Mouse (Mus musculus) cortical plate, adult 2 months (tissue): ENCODE measurements around the gene Phf19.

Experiments
- CTCF ChIP-seq: fragments of 200-500 bp; IDR thresholded peaks from 2 replicates; pipeline ENCODE4 v1.5.1; 2011; ENCODE audit warnings: mild to moderate bottlenecking, control low read depth, low read length; ENCODE audit not compliant: insufficient read depth; ENCODE audit errors: extremely low read depth
- POLR2A ChIP-seq: fragments of 200-500 bp; IDR thresholded peaks from 2 replicates; pipeline ENCODE4 v1.6.1; 2011; ENCODE audit warnings: mild to moderate bottlenecking, low read length, control low read depth; ENCODE audit not compliant: insufficient read depth; ENCODE audit errors: extremely low read depth

DNA sequence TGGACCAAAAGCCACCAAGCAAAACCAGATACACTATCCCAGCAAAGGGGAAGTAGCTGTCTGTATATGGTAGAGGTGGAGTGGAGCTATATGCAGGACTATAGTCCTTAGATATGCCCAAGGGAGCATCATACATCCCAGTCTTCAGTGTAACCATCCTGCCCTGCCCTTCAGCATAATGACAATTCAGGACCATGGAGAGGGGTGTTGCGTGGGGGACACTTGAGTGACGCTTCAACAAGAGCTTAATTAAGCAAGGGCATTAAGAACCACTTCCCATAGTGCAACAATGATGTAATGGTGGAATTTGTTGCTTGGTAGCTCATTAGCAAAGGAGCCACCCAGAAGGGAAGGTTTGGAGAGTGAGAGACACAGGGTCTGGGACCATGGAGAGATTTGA, 34.8 kb upstream of the Phf19 start:
- TF ChIP-seq POLR2A (no peak), CTCF (no peak)
